Mouse (Mus musculus): ENCODE data around the gene Gstt2. TPM values are rescaled to one million over a fixed set of nuclear protein-coding genes. Genes with fewer than 3 reads are reported as not detected.
"Not testable (repeated sequence)": the region's sequence is repeated elsewhere in the genome, so short reads cannot be mapped to it uniquely, and the experiment has no call there.

Gene Gstt2
- total and polyA plus RNA-seq, 2 experiments: 308 to 830 TPM

DNA sequence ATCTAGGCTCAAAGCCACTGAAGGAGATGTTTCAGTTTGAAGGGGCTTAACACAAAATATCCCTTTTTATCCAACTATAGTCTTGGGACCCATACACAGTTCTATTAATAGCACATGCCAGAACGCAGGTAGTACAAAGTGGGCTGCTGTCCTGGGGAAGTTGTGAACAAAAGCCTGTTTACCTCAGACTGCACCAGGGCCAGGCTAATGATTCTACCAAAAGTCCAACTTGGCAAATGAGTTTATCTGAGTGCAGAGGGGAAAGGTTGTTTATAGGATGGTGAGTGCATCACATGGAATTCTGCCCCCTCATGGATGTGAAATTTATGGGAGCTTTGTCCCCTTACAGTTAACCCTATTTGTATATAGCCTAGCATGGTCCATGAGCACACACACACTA lies 7.6 kb upstream of the Gstt2 start:
- H3K27ac ChIP-seq (replicated peaks; ENCODE audit: insufficient read depth, low read depth, low read length): no peak overlapping the region
- H3K4me1 ChIP-seq (ENCODE audit: control insufficient read depth, insufficient read depth, low read length): no peaks in the 10 kb centered on the region
- DNase-seq (ENCODE audit: extremely low read depth, low read depth, low spot score): peak; percentile 54
- H3K9ac ChIP-seq (ENCODE audit: low read depth, low read length): no peak overlapping the region
- 18% methylated on average over 1 of the region's 1 CpGs for WGBS
- H3K36me3 ChIP-seq (ENCODE audit: control insufficient read depth, insufficient read depth, low read length): no peaks in the 10 kb centered on the region
- H3K4me3 ChIP-seq (ENCODE audit: insufficient read depth, low read depth, low read length): no peak overlapping the region
- H3K79me2 ChIP-seq (ENCODE audit: control insufficient read depth, insufficient read depth, low read length): no peaks in the 10 kb centered on the region
- no peaks in the 10 kb centered on the region for H3K27me3 ChIP-seq (ENCODE audit: control insufficient read depth, insufficient read depth, low read length)
- TF ChIP-seq CTCF (IDR thresholded peaks at IDR 0.05; ENCODE audit: low read depth, low read length) (no peak), POLR2A (IDR thresholded peaks at IDR 0.05; ENCODE audit: extremely low read depth, insufficient read depth, low read length) (no peak)

DNA sequence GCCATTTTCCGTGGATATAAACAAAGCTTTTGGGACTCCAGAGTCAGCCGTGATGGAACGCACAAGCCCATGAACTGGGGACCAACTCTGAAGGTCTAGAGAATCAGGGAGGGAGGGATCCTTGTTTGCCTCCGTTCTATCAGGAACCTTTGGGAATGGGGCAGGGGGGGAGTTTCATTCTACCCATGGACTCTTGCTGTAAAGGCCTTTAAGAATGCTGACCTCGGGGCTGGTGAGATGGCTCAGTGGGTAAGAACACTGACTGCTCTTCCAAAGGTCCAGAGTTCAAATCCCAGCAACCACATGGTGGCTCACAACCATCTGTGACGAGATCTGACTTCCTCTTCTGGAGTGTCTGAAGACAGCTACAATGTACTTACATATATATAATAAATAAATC lies 6.7 kb upstream of the Gstt2 start:
- not testable (repeated sequence) for H3K79me2 ChIP-seq (ENCODE audit: control insufficient read depth, insufficient read depth, low read length); DNase-seq (ENCODE audit: extremely low read depth, low read depth, low spot score); H3K36me3 ChIP-seq (ENCODE audit: control insufficient read depth, insufficient read depth, low read length); H3K4me3 ChIP-seq (ENCODE audit: insufficient read depth, low read depth, low read length); H3K4me1 ChIP-seq (ENCODE audit: control insufficient read depth, insufficient read depth, low read length); H3K9ac ChIP-seq (ENCODE audit: low read depth, low read length); H3K27ac ChIP-seq (replicated peaks; ENCODE audit: insufficient read depth, low read depth, low read length); H3K27me3 ChIP-seq (ENCODE audit: control insufficient read depth, insufficient read depth, low read length)
- WGBS: 83% methylated on average over 6 of the region's 6 CpGs

- no peaks in the 10 kb centered on the region for H3K4me1 ChIP-seq (ENCODE audit: control insufficient read depth, insufficient read depth, low read length)
- no peak overlapping the region for H3K9ac ChIP-seq (ENCODE audit: low read depth, low read length)
- no peak overlapping the region for H3K27ac ChIP-seq (replicated peaks; ENCODE audit: insufficient read depth, low read depth, low read length)
- DNase-seq (ENCODE audit: extremely low read depth, low read depth, low spot score): no peak
- 87% methylated on average over 10 of the region's 10 CpGs for whole genome bisulfite sequencing
- no peaks in the 10 kb centered on the region for H3K27me3 ChIP-seq (ENCODE audit: control insufficient read depth, insufficient read depth, low read length)
- H3K79me2 ChIP-seq (ENCODE audit: control insufficient read depth, insufficient read depth, low read length): no peaks in the 10 kb centered on the region
- H3K4me3 ChIP-seq (ENCODE audit: insufficient read depth, low read depth, low read length): no peak overlapping the region
- no peaks in the 10 kb centered on the region for H3K36me3 ChIP-seq (ENCODE audit: control insufficient read depth, insufficient read depth, low read length)
- TF ChIP-seq CTCF (IDR thresholded peaks at IDR 0.05; ENCODE audit: low read depth, low read length) (no peak), POLR2A (IDR thresholded peaks at IDR 0.05; ENCODE audit: extremely low read depth, insufficient read depth, low read length) (no peak)
Observed at GRCm38 (mm10) chr10:75839092-75839491, 1.9 kb upstream of the Gstt2 start.

DNA sequence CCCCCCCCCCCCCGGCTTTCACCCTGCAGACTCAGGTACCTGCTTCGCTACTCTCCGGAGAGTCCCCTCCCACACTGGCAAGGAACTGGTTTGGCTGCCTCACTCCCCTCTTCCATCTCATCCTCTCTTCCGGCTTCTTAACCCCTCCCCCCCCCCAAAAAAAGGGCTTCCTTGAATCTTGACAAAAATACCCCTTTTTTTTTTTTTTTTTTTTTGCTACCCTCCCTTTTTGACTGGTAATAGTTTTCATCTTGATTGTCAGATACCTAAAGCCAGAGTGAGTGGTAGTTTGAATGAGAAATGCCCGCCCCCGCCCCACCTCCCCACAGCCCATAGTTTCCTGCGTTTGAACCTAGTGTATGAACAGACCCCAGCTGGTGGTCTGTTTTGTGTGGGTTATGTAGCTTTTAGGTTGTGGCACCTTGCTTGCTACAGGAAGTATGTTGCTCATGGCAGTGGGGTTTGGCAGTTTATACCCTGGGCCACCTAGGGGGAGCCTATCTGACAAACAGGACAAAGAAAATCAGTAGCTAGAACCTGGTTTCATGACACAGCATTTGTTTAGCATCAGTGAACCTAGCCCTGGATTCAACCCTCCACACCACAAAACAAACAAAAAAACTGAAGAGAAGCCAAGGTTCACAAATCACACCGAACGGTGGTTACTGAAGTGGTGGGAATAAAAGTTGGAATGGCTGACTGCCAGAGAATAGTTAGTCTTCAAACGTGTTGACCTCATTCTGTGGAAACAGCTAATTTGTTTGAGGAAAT lies 1.3 kb downstream of the Gstt2 start:
- TF ChIP-seq POLR2A (IDR thresholded peaks at IDR 0.05; ENCODE audit: extremely low read depth, insufficient read depth, low read length) (no peak), CTCF (IDR thresholded peaks at IDR 0.05; ENCODE audit: low read depth, low read length) (no peak)
- H3K27ac ChIP-seq (replicated peaks; ENCODE audit: insufficient read depth, low read depth, low read length): peak overlapping the region; percentile 95
- peaks cover 6% of the 10 kb centered on the region; the same call in 1 of the 2 replicates for H3K4me1 ChIP-seq (ENCODE audit: control insufficient read depth, insufficient read depth, low read length)
- H3K27me3 ChIP-seq (ENCODE audit: control insufficient read depth, insufficient read depth, low read length): no peaks in the 10 kb centered on the region
- DNase-seq (ENCODE audit: extremely low read depth, low read depth, low spot score): peak; percentile 99
- H3K79me2 ChIP-seq (ENCODE audit: control insufficient read depth, insufficient read depth, low read length): no peaks in the 10 kb centered on the region
- H3K9ac ChIP-seq (ENCODE audit: low read depth, low read length): peak overlapping the region; percentile 44; the same call in 1 of the 2 replicates
- H3K36me3 ChIP-seq (ENCODE audit: control insufficient read depth, insufficient read depth, low read length): no peaks in the 10 kb centered on the region
- H3K4me3 ChIP-seq (ENCODE audit: insufficient read depth, low read depth, low read length): no peak overlapping the region
- 4% methylated on average over 10 of the region's 10 CpGs for WGBS

- no peaks in the 10 kb centered on the region for H3K79me2 ChIP-seq (ENCODE audit: control insufficient read depth, insufficient read depth, low read length)
- peaks cover 6% of the 10 kb centered on the region; the same call in 1 of the 2 replicates for H3K4me1 ChIP-seq (ENCODE audit: control insufficient read depth, insufficient read depth, low read length)
- TF ChIP-seq CTCF (IDR thresholded peaks at IDR 0.05; ENCODE audit: low read depth, low read length) (no peak), POLR2A (IDR thresholded peaks at IDR 0.05; ENCODE audit: extremely low read depth, insufficient read depth, low read length) (peak; percentile 31; the same call in 1 of the 2 replicates)
- DNase-seq (ENCODE audit: extremely low read depth, low read depth, low spot score): peak; percentile 98
- H3K27me3 ChIP-seq (ENCODE audit: control insufficient read depth, insufficient read depth, low read length): no peaks in the 10 kb centered on the region
- H3K27ac ChIP-seq (replicated peaks; ENCODE audit: insufficient read depth, low read depth, low read length): peak overlapping the region; percentile 86
- peak overlapping the region; percentile 43; the same call in 1 of the 2 replicates for H3K4me3 ChIP-seq (ENCODE audit: insufficient read depth, low read depth, low read length)
- peak overlapping the region; percentile 45 for H3K9ac ChIP-seq (ENCODE audit: low read depth, low read length)
- H3K36me3 ChIP-seq (ENCODE audit: control insufficient read depth, insufficient read depth, low read length): no peaks in the 10 kb centered on the region
- under 1% methylated on average over 10 of the region's 10 CpGs for WGBS
Observed at GRCm38 (mm10) chr10:75835307-75835706, 1.9 kb downstream of the Gstt2 start.

DNA sequence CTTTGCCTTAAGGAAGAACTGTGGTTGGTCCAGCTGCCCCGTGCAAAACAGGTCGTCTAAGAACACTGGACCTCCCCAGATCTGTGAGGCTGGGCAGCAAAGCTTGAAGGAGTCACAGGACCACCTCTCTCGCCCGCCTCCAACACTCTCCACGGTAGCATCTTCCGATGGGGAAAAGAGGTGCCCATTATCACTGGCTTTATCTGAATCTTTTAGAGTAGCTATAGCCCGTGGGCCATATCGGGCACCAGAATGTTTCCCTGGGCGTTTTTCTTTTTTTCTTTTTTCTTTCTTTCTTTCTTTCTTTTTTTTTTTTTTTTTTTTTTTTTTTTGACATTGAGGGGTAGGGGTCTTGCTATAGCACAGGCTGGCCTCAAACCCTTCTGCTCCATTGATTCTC lies 2.5 kb downstream of the Gstt2 start:
- peak overlapping the region; percentile 60 for H3K4me3 ChIP-seq (ENCODE audit: insufficient read depth, low read depth, low read length)
- H3K36me3 ChIP-seq (ENCODE audit: control insufficient read depth, insufficient read depth, low read length): no peaks in the 10 kb centered on the region
- H3K27me3 ChIP-seq (ENCODE audit: control insufficient read depth, insufficient read depth, low read length): no peaks in the 10 kb centered on the region
- no peak for TF ChIP-seq CTCF (IDR thresholded peaks at IDR 0.05; ENCODE audit: low read depth, low read length)
- TF ChIP-seq POLR2A (IDR thresholded peaks at IDR 0.05; ENCODE audit: extremely low read depth, insufficient read depth, low read length): no peak
- no peak for DNase-seq (ENCODE audit: extremely low read depth, low read depth, low spot score)
- H3K27ac ChIP-seq (replicated peaks; ENCODE audit: insufficient read depth, low read depth, low read length): peak overlapping the region; percentile 86
- peak overlapping the region; percentile 67 for H3K9ac ChIP-seq (ENCODE audit: low read depth, low read length)
- 7% methylated on average over 9 of the region's 9 CpGs for WGBS
- H3K79me2 ChIP-seq (ENCODE audit: control insufficient read depth, insufficient read depth, low read length): no peaks in the 10 kb centered on the region
- peaks cover 6% of the 10 kb centered on the region; the same call in 1 of the 2 replicates for H3K4me1 ChIP-seq (ENCODE audit: control insufficient read depth, insufficient read depth, low read length)
